Mouse (Mus musculus): ENCODE measurements at regions not wholly inside any gene's neighbourhood (a gene's known extent, or its start where the extent isn't known, plus 50 kb on each side); places are given as distances from the start of the nearest gene placed in this dataset.
A peak's percentile ranks its signal among the peaks of the same experiment; 100 is the strongest.

GRCm38 (mm10) chr2:51316452-51316851, 167.5 kb upstream of the Rnd3 start:
- DNase-seq (ENCODE audit: low spot score) = no peak
- 64% methylated on average over 8 of the region's 8 CpGs for WGBS

GRCm38 (mm10) chr2:51313414-51313813, 164.5 kb upstream of the Rnd3 start:
- H3K27ac ChIP-seq (ENCODE audit: low read depth, low read length) = no peak overlapping the region
- no peaks in the 10 kb centered on the region for H3K9me3 ChIP-seq (ENCODE audit: low read length)
- no peak overlapping the region for H3K9ac ChIP-seq (replicated peaks; ENCODE audit: low read length, poor library complexity, severe bottlenecking)
- ATAC-seq (ENCODE audit: low FRiP score) (no peak), DNase-seq (ENCODE audit: low spot score) (no peak)
- no peaks in the 10 kb centered on the region for H3K27me3 ChIP-seq (ENCODE audit: insufficient read depth, low read length)
- no peak for TF ChIP-seq CTCF (IDR thresholded peaks at IDR 0.05)
- no peaks in the 10 kb centered on the region for H3K36me3 ChIP-seq (ENCODE audit: insufficient read depth, low read length)
- H3K4me1 ChIP-seq (ENCODE audit: insufficient read depth, low read length) = no peaks in the 10 kb centered on the region
- no peak overlapping the region for H3K4me3 ChIP-seq (ENCODE audit: low read depth, low read length)
- 90% methylated on average over 4 of the region's 4 CpGs for WGBS
- H3K4me2 ChIP-seq (ENCODE audit: low read depth, low read length, poor library complexity, severe bottlenecking) = no peak overlapping the region

More at GRCm38 (mm10) chr2:51316452-51316851, 167.5 kb upstream of the Rnd3 start:
- Histone ChIP-seq H3K36me3 (ENCODE audit: insufficient read depth, low read length) (no peaks in the 10 kb centered on the region), H3K4me2 (ENCODE audit: low read depth, low read length, poor library complexity, severe bottlenecking) (no peak overlapping the region), H3K4me1 (ENCODE audit: insufficient read depth, low read length) (no peaks in the 10 kb centered on the region), H3K9ac (replicated peaks; ENCODE audit: low read length, poor library complexity, severe bottlenecking) (no peak overlapping the region), H3K9me3 (ENCODE audit: low read length) (no peaks in the 10 kb centered on the region), H3K27ac (ENCODE audit: low read depth, low read length) (no peak overlapping the region), H3K27me3 (ENCODE audit: insufficient read depth, low read length) (no peaks in the 10 kb centered on the region), H3K4me3 (ENCODE audit: low read depth, low read length) (no peak overlapping the region)
- TF ChIP-seq CTCF (IDR thresholded peaks at IDR 0.05) = peak; percentile 55
- ATAC-seq (ENCODE audit: low FRiP score) = no peak

GRCm38 (mm10) chr2:51306257-51306656, 157.3 kb upstream of the Rnd3 start:
- Histone ChIP-seq H3K27me3 (ENCODE audit: insufficient read depth, low read length) (no peaks in the 10 kb centered on the region), H3K4me1 (ENCODE audit: insufficient read depth, low read length) (no peaks in the 10 kb centered on the region), H3K4me3 (ENCODE audit: low read depth, low read length) (no peak overlapping the region), H3K36me3 (ENCODE audit: insufficient read depth, low read length) (no peaks in the 10 kb centered on the region), H3K4me2 (ENCODE audit: low read depth, low read length, poor library complexity, severe bottlenecking) (no peak overlapping the region), H3K9me3 (ENCODE audit: low read length) (no peaks in the 10 kb centered on the region), H3K9ac (replicated peaks; ENCODE audit: low read length, poor library complexity, severe bottlenecking) (no peak overlapping the region), H3K27ac (ENCODE audit: low read depth, low read length) (no peak overlapping the region)
- ATAC-seq (ENCODE audit: low FRiP score) (no peak), DNase-seq (ENCODE audit: low spot score) (no peak)
- 88% methylated on average over 1 of the region's 1 CpGs for WGBS
- no peak for TF ChIP-seq CTCF (IDR thresholded peaks at IDR 0.05)

- no peak overlapping the region for H3K4me3 ChIP-seq (ENCODE audit: low read depth, low read length)
- WGBS = 74% methylated on average over 6 of the region's 6 CpGs
- H3K9ac ChIP-seq (replicated peaks; ENCODE audit: low read length, poor library complexity, severe bottlenecking) = no peak overlapping the region
- DNase-seq (ENCODE audit: low spot score) = peak; percentile 24
- no peaks in the 10 kb centered on the region for H3K36me3 ChIP-seq (ENCODE audit: insufficient read depth, low read length)
- ATAC-seq (ENCODE audit: low FRiP score) = no peak
- H3K4me2 ChIP-seq (ENCODE audit: low read depth, low read length, poor library complexity, severe bottlenecking) = no peak overlapping the region
- H3K9me3 ChIP-seq (ENCODE audit: low read length) = no peaks in the 10 kb centered on the region
- peak; percentile 22 for TF ChIP-seq CTCF (IDR thresholded peaks at IDR 0.05)
- H3K27me3 ChIP-seq (ENCODE audit: insufficient read depth, low read length) = no peaks in the 10 kb centered on the region
- no peak overlapping the region for H3K27ac ChIP-seq (ENCODE audit: low read depth, low read length)
- H3K4me1 ChIP-seq (ENCODE audit: insufficient read depth, low read length) = no peaks in the 10 kb centered on the region
These were observed 156.5 kb upstream of the Rnd3 start for GRCm38 (mm10) chr2:51305411-51305810.

GRCm38 (mm10) chr2:51304694-51305093, 155.8 kb upstream of the Rnd3 start:
- H3K9me3 ChIP-seq (ENCODE audit: low read length) = no peaks in the 10 kb centered on the region
- no peaks in the 10 kb centered on the region for H3K36me3 ChIP-seq (ENCODE audit: insufficient read depth, low read length)
- DNase-seq (ENCODE audit: low spot score) (no peak), ATAC-seq (ENCODE audit: low FRiP score) (no peak)
- no peak overlapping the region for H3K4me3 ChIP-seq (ENCODE audit: low read depth, low read length)
- no peak for TF ChIP-seq CTCF (IDR thresholded peaks at IDR 0.05)
- no peaks in the 10 kb centered on the region for H3K4me1 ChIP-seq (ENCODE audit: insufficient read depth, low read length)
- WGBS = 55% methylated on average over 6 of the region's 6 CpGs
- H3K4me2 ChIP-seq (ENCODE audit: low read depth, low read length, poor library complexity, severe bottlenecking) = no peak overlapping the region
- no peak overlapping the region for H3K27ac ChIP-seq (ENCODE audit: low read depth, low read length)
- no peaks in the 10 kb centered on the region for H3K27me3 ChIP-seq (ENCODE audit: insufficient read depth, low read length)
- no peak overlapping the region for H3K9ac ChIP-seq (replicated peaks; ENCODE audit: low read length, poor library complexity, severe bottlenecking)

- DNase-seq (ENCODE audit: low spot score) = no peak
- H3K27me3 ChIP-seq (ENCODE audit: insufficient read depth, low read length) = no peaks in the 10 kb centered on the region
- H3K27ac ChIP-seq (ENCODE audit: low read depth, low read length) = no peak overlapping the region
- no peak for ATAC-seq (ENCODE audit: low FRiP score)
- H3K36me3 ChIP-seq (ENCODE audit: insufficient read depth, low read length) = no peaks in the 10 kb centered on the region
- H3K4me1 ChIP-seq (ENCODE audit: insufficient read depth, low read length) = no peaks in the 10 kb centered on the region; the same call in 1 of the 2 replicates
- no peaks in the 10 kb centered on the region for H3K9me3 ChIP-seq (ENCODE audit: low read length)
- WGBS = 37% methylated on average over 5 of the region's 5 CpGs
- no peak overlapping the region for H3K9ac ChIP-seq (replicated peaks; ENCODE audit: low read length, poor library complexity, severe bottlenecking)
- no peak for TF ChIP-seq CTCF (IDR thresholded peaks at IDR 0.05)
- no peak overlapping the region for H3K4me2 ChIP-seq (ENCODE audit: low read depth, low read length, poor library complexity, severe bottlenecking)
- H3K4me3 ChIP-seq (ENCODE audit: low read depth, low read length) = no peak overlapping the region
These were observed 141.8 kb upstream of the Rnd3 start for GRCm38 (mm10) chr2:51290659-51291260.

Measured in midbrain, postnatal 0 days (tissue).